Mouse (Mus musculus) midbrain, postnatal 0 days (tissue): ENCODE results near the gene Ube2cbp. TPM values are rescaled to one million over a fixed set of nuclear protein-coding genes. Genes with fewer than 3 reads are reported as not detected.
A peak's percentile ranks its signal among the peaks of the same experiment; 100 is the strongest.

ENCODE experiments used
- ATAC-seq: fragments of 200-750 bp; cut with Nextera tagmentation; 2 replicates; pipeline ENCODE4 v1.8.0; 2017; ENCODE audit warnings: moderate number of reproducible peaks, mild to moderate bottlenecking, moderate TSS enrichment, moderate library complexity; ENCODE audit not compliant: low FRiP score
- DNase-seq: peaks from one replicate; pipeline ENCODE4 v3.0.0-alpha.2; 2015; ENCODE audit warnings: low spot score
- H3K27ac ChIP-seq: fragments of 300-500 bp; sonication (generic); 2 replicates; pipeline ENCODE4 v1.5.1; 2014; ENCODE audit warnings: low read depth, mild to moderate bottlenecking, low read length, mixed read lengths
- H3K27me3 ChIP-seq: fragments of 300-500 bp; sonication (generic); 2 replicates; pipeline ENCODE4 v1.6.1; 2014; ENCODE audit warnings: low read length, control low read depth, mixed read lengths; ENCODE audit not compliant: insufficient read depth
- H3K36me3 ChIP-seq: fragments of 300-500 bp; sonication (generic); 2 replicates; pipeline ENCODE4 v1.6.1; 2014; ENCODE audit warnings: low read length, control low read depth, mixed read lengths; ENCODE audit not compliant: insufficient read depth
- H3K4me1 ChIP-seq: fragments of 300-500 bp; sonication (generic); 2 replicates; pipeline ENCODE4 v1.6.1; 2014; ENCODE audit warnings: mild to moderate bottlenecking, control low read depth, antibody characterized with exemption, low read length, mixed read lengths; ENCODE audit not compliant: insufficient read depth
- H3K4me2 ChIP-seq: fragments of 300-500 bp; sonication (generic); 2 replicates; pipeline ENCODE4 v1.6.1; 2014; ENCODE audit warnings: low read depth, mild to moderate bottlenecking, low read length, mixed read lengths; ENCODE audit not compliant: poor library complexity, severe bottlenecking
- H3K4me3 ChIP-seq: fragments of 300-500 bp; sonication (generic); 2 replicates; pipeline ENCODE4 v1.5.1; 2014; ENCODE audit warnings: low read depth, mild to moderate bottlenecking, low read length, moderate library complexity
- H3K9ac ChIP-seq: fragments of 300-500 bp; sonication (generic); replicated peaks from 2 replicates; pipeline ENCODE4 v1.6.1; 2014; ENCODE audit warnings: mild to moderate bottlenecking, low read length, moderate library complexity, mixed read lengths; ENCODE audit not compliant: poor library complexity, severe bottlenecking
- H3K9me3 ChIP-seq: fragments of 300-500 bp; sonication (generic); 2 replicates; pipeline ENCODE4 v1.6.1; 2016; ENCODE audit warnings: low read length, control low read depth
- CTCF ChIP-seq: IDR thresholded peaks from 2 replicates; pipeline ENCODE4 v1.5.1; 2016; ENCODE audit warnings: antibody characterized with exemption, mild to moderate bottlenecking
- WGBS: fragments of 180-500 bp; shearing (Covaris S2); extraction: QIAGEN DNeasy Blood & Tissue Kit; methylation state at CpG from one replicate; pipeline ENCODE4 v1.1.7; 2014; 5-methylcytosine and 5-hydroxymethylcytosine counted together
- polyA plus RNA-seq: library from polyadenylated mRNA; unstranded; fragments of >200 nt; fragmentation: Nextera tagmentation; extraction: Ambion mirVana; gene quantifications from 2 replicates; pipeline ENCODE4 v1.2.1, GENCODE M21; 2015
- total RNA-seq: library from RNA; depleted of rRNA; stranded (reverse); fragments of >200 nt; gene quantifications from 2 replicates; pipeline ENCODE4 v1.2.3, GENCODE M21; 2014

The Ube2cbp gene
- total and polyA plus RNA-seq, 2 experiments from 2014 or later: 7.7 to 8.4 TPM

GRCm38 (mm10) chr9:86466990-86467870, 2.5 kb upstream of the Ube2cbp start, which contains the start of gene Dop1a:
Gene Dop1a (plus strand): TSS chr9:86467154.
- H3K27me3 ChIP-seq: no peaks in the 10 kb centered on the region
- peak; percentile 89 for TF ChIP-seq CTCF
- peak within 1 kb of the TSS; percentile 97 for H3K9ac ChIP-seq
- DNase-seq (peak; percentile 94), ATAC-seq (peak; percentile 92)
- peak within 1 kb of the TSS; percentile 94 for H3K4me3 ChIP-seq
- WGBS: under 1% methylated on average over 88 of the region's 93 CpGs
- peaks cover 9% of the 10 kb centered on the region for H3K4me1 ChIP-seq
- no peaks in the 10 kb centered on the region for H3K9me3 ChIP-seq
- H3K27ac ChIP-seq: peak within 1 kb of the TSS; percentile 85
- no peaks in the 10 kb centered on the region for H3K36me3 ChIP-seq
- peak within 1 kb of the TSS; percentile 66 for H3K4me2 ChIP-seq

GRCm38 (mm10) chr9:86453626-86454025, 11.1 kb downstream of the Ube2cbp start:
- DNase-seq (no peak), ATAC-seq (no peak)
- no peak overlapping the region for H3K4me2 ChIP-seq
- no peaks in the 10 kb centered on the region for H3K9me3 ChIP-seq
- H3K27ac ChIP-seq: no peak overlapping the region
- no peaks in the 10 kb centered on the region for H3K36me3 ChIP-seq
- H3K9ac ChIP-seq: no peak overlapping the region
- H3K4me1 ChIP-seq: no peaks in the 10 kb centered on the region
- no peak for TF ChIP-seq CTCF
- H3K4me3 ChIP-seq: no peak overlapping the region
- no peaks in the 10 kb centered on the region for H3K27me3 ChIP-seq
- 83% methylated on average over 3 of the region's 3 CpGs for WGBS

- WGBS: 3% methylated on average over 13 of the region's 13 CpGs
- H3K27me3 ChIP-seq: no peaks in the 10 kb centered on the region
- ATAC-seq (peak; percentile 86), DNase-seq (peak; percentile 76)
- no peaks in the 10 kb centered on the region for H3K4me1 ChIP-seq
- 0 out of 2 replicates have a peak overlapping the region, but pooled peaks have one; percentile 5 for H3K4me3 ChIP-seq
- H3K9ac ChIP-seq: 0 out of 2 replicates have a peak overlapping the region, but pooled peaks have one; percentile 3
- H3K36me3 ChIP-seq: no peaks in the 10 kb centered on the region
- no peaks in the 10 kb centered on the region for H3K9me3 ChIP-seq
- H3K4me2 ChIP-seq: peak overlapping the region; percentile 50
- no peak overlapping the region for H3K27ac ChIP-seq
- peak; percentile 96 for TF ChIP-seq CTCF
Observed at GRCm38 (mm10) chr9:86451617-86452016, 13.1 kb downstream of the Ube2cbp start.

GRCm38 (mm10) chr9:86451094-86451493, 13.7 kb downstream of the Ube2cbp start:
- H3K36me3 ChIP-seq: no peaks in the 10 kb centered on the region
- TF ChIP-seq CTCF: no peak
- no peak overlapping the region for H3K9ac ChIP-seq
- no peak overlapping the region for H3K4me3 ChIP-seq
- H3K4me1 ChIP-seq: no peaks in the 10 kb centered on the region
- no peak overlapping the region for H3K4me2 ChIP-seq
- no peaks in the 10 kb centered on the region for H3K9me3 ChIP-seq
- no peak overlapping the region for H3K27ac ChIP-seq
- DNase-seq (no peak), ATAC-seq (no peak)
- H3K27me3 ChIP-seq: no peaks in the 10 kb centered on the region
- WGBS: 40% methylated on average over 6 of the region's 6 CpGs

GRCm38 (mm10) chr9:86449581-86449980, 15.2 kb downstream of the Ube2cbp start:
- H3K4me2 ChIP-seq: 0 out of 2 replicates have a peak overlapping the region, but pooled peaks have one; percentile 34
- no peaks in the 10 kb centered on the region for H3K4me1 ChIP-seq
- H3K9ac ChIP-seq: no peak overlapping the region
- H3K4me3 ChIP-seq: no peak overlapping the region
- ATAC-seq (peak; percentile 53), DNase-seq (peak; percentile 83)
- no peaks in the 10 kb centered on the region for H3K36me3 ChIP-seq
- H3K27ac ChIP-seq: no peak overlapping the region
- TF ChIP-seq CTCF: peak; percentile 97
- no peaks in the 10 kb centered on the region for H3K9me3 ChIP-seq
- WGBS: 5% methylated on average over 11 of the region's 11 CpGs
- H3K27me3 ChIP-seq: no peaks in the 10 kb centered on the region

GRCm38 (mm10) chr9:86447431-86447830, 17.3 kb downstream of the Ube2cbp start:
- Histone ChIP-seq H3K4me3 (no peak overlapping the region), H3K27me3 (no peaks in the 10 kb centered on the region), H3K27ac (no peak overlapping the region), H3K9ac (no peak overlapping the region), H3K4me1 (peaks cover 7% of the 10 kb centered on the region; the same call in 1 of the 2 replicates), H3K9me3 (no peaks in the 10 kb centered on the region), H3K36me3 (no peaks in the 10 kb centered on the region), H3K4me2 (no peak overlapping the region)
- 89% methylated on average over 8 of the region's 8 CpGs for WGBS
- no peak for ATAC-seq
- DNase-seq: no peak
- no peak for TF ChIP-seq CTCF
